Mouse (Mus musculus): ENCODE measurements around the gene Wee2.
A peak's percentile ranks its signal among the peaks of the same experiment; 100 is the strongest.

Wee2 gene

DNA sequence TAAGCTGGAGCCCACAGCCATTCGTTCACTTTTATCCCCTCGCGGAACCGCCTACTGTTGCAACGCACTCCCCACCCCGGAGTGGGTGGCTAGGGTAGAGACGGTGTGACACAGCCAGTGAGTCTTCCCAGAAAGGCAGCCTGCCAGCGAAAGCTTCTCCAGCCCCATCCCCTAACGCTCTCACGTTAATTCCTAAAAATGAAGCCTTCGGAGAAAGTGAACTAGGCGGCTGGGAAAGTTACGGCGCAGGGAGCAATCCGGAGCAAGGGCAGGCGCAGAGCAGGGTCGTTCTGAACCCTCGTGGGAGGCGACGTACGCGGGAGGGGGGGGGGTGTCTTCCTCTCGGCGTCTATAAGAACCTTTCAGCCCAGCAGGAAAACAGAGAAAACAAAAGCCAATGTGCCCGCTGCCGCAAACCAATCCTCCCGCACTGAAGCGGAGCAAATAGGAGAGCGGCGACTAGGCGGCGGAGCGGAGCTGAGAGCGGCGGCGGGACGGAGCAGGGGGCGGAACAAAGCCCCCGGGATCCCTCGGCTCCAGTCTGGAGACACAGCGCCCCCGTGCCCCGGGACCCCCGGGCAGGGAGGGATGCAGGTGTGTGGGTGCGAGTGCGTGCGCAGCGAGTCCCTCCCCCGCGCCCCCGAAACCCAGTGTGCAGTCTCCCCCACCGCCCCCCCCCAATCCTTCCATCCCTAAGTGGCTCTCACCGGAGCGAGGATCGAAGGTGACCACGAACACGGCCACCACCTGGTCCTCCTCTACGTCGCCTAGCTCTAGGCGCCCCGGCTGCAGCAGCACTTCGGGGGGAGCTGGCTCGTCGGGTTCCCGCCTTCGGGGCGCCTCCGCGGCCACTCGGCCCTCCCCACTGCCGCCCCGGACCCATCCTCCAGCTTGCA lies 3.5 kb upstream of the Wee2 start:
- DNase-seq (ENCODE audit: low spot score in 2 of 2) = peak; percentile 86 to 88

DNA sequence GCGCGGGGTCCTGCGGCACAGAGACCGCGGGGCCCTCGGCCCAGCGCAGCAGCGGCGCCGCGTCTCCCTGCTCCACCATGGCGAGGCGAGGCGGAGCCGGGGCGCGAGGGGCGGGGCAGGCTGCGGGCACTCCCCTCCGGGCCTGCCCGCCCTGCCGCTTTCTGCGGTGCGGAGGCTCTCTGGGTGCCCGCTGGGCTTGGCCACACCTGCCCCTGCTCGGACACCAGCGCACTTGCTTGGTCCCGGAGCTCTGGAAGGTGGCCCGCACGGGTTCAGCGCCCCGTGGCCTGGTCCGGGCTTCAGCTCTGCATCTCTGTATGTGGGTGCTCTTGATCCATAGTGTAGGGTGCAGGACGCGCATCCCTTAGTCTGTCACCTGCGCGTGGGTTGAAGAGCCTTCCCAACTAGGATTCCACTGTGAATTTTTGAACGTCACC lies 2.8 kb upstream of the Wee2 start, which contains the start of gene E330009J07Rik:
TSS of gene E330009J07Rik (minus strand) at position 89 of the 437 bp plus-strand sequence.
- DNase-seq (ENCODE audit: low spot score in 2 of 2) = peak; percentile 79 to 84

DNA sequence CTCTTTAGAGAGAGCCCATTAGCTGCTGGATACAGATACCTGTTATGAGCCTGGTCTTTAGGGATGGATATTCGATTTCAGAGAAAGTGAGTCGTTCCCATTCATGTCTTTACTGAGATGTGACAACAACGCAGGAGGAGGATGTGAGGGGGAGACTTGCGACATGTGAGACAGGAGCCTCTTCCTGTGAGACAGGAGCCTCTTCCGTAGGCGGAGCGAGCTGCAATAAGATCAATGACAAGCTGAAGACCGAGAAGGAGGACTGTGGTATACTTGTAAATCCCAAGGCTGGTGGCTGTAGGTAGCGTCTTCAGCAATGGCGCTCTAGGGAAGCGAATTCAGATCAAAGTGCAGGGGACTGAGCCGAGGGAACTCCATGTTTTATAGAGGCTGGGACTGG lies 843 bp downstream of the Wee2 start:
- DNase-seq (ENCODE audit: low spot score in 2 of 2) = no peak

DNA sequence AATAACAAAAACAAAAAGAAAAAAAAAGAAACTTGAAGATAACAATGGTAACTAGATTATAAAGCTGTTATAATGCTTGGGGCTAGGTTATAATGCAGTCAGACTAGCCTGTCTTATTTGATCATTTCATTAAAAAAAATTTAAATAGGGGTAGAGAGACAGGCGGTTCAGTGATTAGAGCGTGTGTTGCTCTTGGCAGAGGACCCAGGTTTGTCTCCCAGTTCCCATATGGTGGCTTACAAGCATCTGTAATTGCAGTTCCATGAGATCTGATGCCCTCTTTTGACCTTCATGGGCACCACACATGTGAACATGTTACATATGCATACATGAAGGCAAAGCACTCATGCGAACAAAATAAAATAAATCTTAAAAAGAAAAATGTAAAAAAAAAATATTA lies 2.4 kb downstream of the Wee2 start:
- DNase-seq (ENCODE audit: low spot score in 2 of 2) = no peak

DNA sequence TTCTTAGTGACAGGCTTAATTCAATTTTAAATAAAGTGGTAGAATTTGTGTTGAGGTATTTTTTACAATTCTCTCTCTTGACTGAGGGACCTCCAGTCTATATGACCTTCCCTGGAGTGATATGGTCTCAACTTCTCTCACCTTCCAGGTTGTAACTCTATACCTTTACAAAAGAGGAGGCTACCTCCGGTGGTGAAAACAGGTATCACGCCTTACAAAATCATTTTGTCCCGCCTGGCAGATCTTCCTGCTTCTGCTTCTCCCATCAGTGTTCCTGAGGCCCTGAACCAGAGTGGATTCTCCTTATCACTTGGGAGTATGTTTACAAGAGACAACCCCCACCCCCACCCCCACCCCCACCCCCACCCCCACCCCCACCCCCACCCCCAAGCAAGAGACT lies 2.9 kb downstream of the Wee2 start:
- no peak for DNase-seq (ENCODE audit: low spot score in 2 of 2)

DNA sequence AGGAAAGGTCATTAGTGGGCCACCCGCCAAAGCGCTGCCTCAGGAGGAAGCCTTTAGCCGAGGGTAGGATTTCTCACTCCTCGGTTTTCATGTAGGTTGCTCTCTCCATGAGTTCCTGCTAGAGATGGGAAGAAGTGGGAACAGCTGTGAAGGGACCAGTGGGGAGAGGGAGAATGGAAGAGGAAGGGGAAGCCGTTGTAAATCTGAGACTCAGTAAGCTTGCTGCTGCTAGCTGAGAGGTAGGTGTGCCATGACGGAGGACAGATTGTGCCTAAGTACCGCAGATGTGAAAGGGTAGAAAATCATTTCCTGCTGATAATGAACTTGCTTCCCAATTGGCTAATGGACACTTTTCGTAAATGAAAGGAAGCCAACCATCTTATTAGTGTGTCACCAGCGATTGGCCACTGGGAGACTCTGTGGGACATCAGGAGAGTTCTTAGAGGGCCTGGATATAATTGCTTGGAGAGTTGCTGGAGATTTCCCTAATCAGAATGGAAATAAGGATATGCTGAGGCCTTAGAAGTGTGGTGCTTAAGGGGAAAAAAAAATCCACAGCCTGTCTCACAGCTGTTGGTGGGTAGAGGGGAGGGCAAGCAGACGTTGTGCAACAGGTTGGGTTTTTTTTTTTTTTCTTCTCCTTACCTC lies 4.5 kb downstream of the Wee2 start:
- DNase-seq (ENCODE audit: low spot score in 2 of 2) = no peak

DNA sequence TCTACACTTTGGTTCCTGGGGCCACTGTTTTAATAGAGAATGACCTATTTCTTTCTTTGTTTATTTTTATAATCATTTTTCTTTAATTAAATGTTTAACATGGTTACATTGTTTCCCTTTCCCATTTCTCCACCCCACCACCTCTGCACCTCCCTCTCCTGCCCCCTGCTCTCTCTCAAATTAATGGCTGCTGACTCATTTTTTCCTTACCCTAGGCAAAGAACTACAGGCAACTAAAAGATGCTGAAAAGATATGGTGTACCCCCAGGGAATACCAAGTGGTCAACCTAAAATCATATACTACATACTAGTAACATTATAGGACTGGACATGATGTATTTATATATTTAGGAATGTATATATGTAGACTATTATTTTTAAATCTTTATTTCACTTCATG lies 9.7 kb downstream of the Wee2 start:
- DNase-seq (ENCODE audit: low spot score in 2 of 2) = no peak

DNA sequence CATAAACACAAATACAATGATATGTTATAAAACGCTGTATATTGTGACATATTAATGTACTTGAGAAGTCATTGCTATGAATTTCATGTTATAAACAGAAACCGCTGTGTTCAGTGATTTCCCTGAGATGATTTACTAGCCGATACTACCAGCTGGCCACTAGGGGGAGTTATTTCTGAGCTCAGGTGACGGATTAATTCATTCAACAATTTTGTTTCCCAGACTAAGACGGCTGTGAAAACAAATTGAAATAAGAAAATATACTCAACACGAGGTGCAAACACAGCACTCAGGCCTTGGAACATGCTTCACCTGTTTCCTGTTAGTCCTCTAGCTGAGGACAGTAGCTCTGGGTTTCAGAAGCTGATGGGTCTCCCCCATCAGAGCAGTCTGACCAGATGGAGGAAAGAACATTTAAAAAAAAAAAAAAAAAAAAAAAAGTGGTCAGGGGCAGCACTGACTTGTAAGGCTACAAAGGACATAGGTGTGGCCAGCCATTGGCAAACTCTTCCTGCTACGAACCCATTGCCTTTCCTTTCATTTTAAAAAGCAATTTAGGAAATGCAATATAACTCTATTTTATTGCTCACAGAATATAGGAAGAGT lies 15.7 kb downstream of the Wee2 start:
- no peak for DNase-seq (ENCODE audit: low spot score in 2 of 2)

DNA sequence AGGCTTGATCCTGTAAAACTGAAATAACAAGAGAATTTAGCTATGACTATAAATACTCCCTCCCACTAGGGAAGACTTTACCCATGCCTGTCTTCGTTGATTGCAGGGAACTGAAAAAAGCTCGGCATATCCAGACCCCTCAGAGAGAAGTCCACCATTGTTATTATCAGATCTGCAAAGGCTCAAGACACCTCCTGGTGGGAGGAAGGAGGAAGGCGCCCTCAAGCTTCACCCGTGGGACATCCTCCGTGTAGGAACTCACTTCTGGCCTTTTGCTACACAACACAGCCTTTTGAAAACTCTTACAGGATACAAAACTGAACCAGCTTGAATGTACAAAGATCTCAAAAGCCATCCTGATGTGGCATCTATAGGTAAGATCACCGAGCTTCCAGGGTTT lies 26.8 kb downstream of the Wee2 start:
- DNase-seq (ENCODE audit: low spot score in 2 of 2) = no peak

DNA sequence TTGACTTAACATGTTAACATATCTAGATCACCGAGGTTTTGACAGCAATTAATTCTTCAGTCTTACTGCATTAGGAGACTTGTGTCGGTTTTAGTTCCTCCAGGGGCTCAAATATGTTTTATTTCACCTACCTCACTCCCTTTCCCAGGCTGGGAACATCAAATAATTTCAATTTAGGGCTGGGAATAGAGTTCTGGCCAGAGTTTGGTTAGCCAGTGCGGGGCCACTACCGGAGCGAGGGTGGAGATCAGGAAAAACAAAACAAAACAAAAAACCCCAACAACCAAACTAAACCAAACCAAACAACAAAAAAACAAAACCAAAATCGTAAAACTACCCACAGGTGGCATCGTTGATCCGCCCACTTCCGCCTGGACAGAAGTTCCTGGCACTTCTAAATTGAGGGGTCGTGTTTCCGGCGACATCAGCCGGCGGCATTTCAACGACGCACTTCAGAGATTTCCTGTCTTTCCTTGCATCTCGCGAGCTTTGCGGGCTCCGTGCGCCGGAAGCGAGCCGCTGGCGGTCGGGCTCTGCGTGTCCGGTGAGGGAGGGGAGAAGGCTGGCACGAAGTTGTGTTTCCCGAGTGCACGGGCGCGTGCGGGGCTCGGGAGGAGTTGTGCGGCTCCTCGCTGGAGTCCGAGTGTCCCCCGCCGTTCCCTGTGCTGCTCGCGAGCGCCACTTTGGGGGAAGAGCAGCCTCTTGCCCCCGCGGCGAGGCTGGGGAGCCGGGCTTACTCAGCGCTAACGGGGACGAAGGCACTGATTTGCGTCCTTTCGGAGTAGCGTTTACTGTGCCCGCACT lies 32.2 kb downstream of the Wee2 start, which contains the start of gene Ssbp1:
TSS of gene Ssbp1 (plus strand) at position 437 of the 804 bp plus-strand sequence.
- DNase-seq (ENCODE audit: low spot score in 2 of 2) = peak; percentile 95 to 96

DNA sequence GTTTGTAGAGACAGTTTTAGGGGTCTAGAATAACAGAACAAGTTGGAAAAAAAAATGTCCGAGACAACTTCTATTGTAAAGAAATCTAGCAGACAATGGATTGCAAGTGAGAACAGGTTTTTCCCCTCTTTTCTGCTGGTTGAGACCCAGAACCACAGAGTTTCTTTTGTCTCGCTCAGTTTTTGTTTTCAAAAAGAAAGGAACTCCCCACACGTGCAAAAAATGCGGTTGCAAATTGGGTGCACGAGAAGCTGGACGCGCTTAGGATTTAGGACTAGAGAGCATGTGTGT lies 32.8 kb downstream of the Wee2 start:
- no peak for DNase-seq (ENCODE audit: low spot score in 2 of 2)

DNA sequence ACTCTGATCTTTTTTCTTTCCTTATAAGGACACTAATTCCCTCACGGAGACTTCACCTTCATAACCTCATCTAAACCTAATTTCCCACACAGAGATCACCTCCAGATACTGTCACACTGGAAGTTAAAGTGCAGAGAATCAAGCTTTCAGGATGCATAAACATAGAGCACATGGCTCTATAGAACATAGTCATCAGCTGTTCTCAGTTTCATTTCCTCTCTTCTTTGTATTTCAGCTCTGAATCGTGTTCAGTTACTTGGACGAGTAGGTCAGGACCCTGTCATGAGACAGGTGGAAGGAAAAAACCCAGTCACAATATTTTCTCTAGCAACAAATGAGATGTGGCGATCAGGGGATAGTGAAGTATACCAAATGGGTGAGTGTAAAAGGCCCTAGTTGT lies 37.2 kb downstream of the Wee2 start:
- no peak for DNase-seq (ENCODE audit: low spot score in 2 of 2)

DNA sequence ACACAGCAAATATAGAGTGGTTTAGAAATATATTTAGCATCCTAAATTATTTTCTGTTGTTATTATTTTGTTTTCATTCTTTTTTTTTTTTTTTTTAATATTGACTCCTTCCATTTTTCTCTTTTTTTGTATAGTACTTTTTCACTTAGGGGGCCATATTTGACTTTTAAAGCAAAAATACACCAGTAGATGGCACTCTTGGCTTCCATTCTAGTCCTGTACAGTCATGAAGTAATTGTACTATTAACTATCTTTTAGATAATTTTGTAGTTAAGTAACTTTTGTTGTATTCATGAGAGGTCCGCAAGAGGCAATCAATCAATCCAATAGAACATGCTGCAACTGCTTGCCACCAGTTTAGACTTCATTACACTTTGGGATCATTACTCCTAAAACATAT lies 40.8 kb downstream of the Wee2 start:
- no peak for DNase-seq (ENCODE audit: low spot score in 2 of 2)

DNA sequence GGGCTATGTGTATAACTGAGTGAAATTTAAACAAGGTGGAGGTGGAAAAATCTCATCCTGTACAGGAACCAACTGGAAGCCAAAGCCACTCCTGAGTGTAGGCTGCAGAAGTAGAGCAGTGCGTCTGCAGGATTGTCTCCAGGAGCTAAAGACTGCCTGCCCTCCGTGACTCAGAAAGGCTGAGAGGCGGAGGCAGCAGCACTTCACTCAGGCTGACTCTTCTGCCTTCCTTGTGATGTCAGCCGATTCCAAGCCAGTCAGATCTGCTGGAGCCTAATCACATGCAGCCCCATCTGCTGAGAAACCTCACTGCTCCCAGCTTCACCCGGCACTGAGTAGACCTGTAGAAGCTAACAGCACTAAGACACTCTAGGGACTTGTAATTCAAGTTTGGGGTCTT lies 43.4 kb downstream of the Wee2 start:
- no peak for DNase-seq (ENCODE audit: low spot score in 2 of 2)

DNA sequence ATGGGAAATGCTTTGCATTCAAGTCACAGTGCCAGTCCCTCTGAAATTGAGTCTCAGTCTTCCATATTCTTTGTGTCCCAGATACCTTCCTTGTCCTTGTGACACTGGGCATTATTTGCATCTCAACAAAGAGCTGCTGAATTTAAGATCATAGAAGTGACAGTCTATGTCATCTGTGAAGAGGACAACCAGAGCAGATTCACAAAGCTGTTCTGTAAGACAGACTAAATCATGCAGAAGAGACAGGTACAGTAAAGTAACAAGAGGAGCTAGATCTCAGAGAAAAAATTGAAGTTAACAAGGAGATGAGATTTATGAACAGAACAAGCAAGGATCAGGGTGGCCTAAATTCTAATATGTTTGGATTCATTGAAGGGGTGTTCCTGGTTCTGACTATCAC lies 52.0 kb downstream of the Wee2 start, which contains the start of gene Tas2r137:
TSS of gene Tas2r137 (plus strand) at position 301 of the 400 bp plus-strand sequence.
- DNase-seq (ENCODE audit: low spot score in 2 of 2) = no peak

DNA sequence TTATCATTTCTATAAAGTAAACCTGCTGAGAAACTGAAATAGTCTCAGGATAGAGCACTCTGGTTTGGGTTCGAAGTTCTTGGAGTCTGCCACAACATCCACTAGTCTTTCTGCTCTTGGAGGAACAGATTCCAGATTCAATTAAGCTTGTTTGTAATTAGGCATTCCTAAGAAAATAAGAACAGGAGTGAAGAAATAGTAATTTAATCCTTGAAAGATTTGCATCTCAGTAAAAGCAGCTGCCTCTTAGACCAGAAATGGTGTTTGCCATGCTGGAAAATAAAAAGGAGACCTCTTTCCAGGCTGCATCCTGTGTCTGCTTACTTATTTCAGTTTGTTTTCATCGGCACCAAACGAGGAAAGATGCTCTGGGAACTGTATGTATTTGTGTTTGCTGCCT lies 54.3 kb downstream of the Wee2 start, which contains the start of gene Tas2r108:
TSS of gene Tas2r108 (plus strand) at position 301 of the 400 bp plus-strand sequence.
- no peak for DNase-seq (ENCODE audit: low spot score in 2 of 2)

All from right cerebral cortex, postnatal 10 days (tissue).